Mouse (Mus musculus) C2C12 (cell line): ENCODE measurements around the gene Acap1.

Source experiments
- CTCF ChIP-seq: IDR thresholded peaks from one replicate; pipeline ENCODE4 v1.5.1; 2011; ENCODE audit not compliant: control insufficient read depth, insufficient read depth, insufficient read length
- USF1 ChIP-seq: IDR thresholded peaks from one replicate; pipeline ENCODE4 v1.6.1; 2011; ENCODE audit warnings: low read depth, mild to moderate bottlenecking, control low read depth, moderate library complexity

GRCm38 (mm10) chr11:69858113-69858998 lies 37.0 kb downstream of the Acap1 start, which contains the start of gene Tnk1:
- TF ChIP-seq USF1 = no peak
- TF ChIP-seq CTCF = no peak
